Mouse (Mus musculus): ENCODE measurements around the gene Npnt. TPM values are rescaled to one million over a fixed set of nuclear protein-coding genes. Genes with fewer than 3 reads are reported as not detected.

Gene Npnt
- polyA plus RNA-seq, 1 experiment, result 110 TPM

DNA sequence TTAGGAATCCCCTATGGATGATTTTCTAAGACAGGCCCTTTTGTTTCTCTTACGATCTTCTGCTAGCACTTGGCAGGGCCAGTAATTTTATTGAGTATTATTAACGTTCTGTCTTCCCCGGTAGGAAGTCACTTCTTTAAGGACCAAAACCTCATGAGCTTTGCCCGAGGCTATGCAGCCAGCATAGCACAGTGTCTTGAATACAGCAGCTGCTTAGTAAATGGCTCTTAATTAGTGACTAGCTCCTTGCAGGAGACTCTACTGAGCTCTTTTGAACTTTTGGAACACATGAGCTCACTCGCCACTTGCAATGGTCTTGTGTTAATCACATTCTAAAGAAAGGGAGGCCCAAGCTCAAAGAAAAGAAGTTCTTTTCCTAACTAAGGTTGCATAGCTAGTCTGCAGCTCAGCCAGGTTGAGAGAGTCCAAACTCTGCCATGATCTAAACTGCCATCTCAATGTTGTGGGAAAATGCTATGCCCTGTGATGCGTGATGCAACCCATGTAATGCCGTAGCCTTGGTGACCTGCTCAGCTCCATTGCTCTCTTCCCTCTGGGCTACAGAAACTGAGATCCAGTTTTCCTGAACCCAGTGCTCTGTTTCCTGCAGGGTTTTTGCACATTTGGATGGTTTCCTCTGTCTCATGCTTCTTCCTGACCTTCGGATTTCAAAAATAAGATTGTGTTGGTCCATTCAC is 42.4 kb downstream of the Npnt start:
- Histone ChIP-seq H3K4me3 (ENCODE audit: insufficient read depth, poor library complexity, severe bottlenecking) (no peak overlapping the region), H3K79me3 (ENCODE audit: low read depth) (no peaks in the 10 kb centered on the region), H3K27me3 (ENCODE audit: control insufficient read depth, insufficient read depth, insufficient read length) (no peaks in the 10 kb centered on the region), H3K36me3 (ENCODE audit: control insufficient read depth, insufficient read depth) (peaks cover 28% of the 10 kb centered on the region), H3ac (ENCODE audit: control insufficient read depth, insufficient read length, low read depth) (no peak overlapping the region), H3K79me2 (ENCODE audit: control insufficient read depth, insufficient read depth) (no peaks in the 10 kb centered on the region)
- TF ChIP-seq MAX (IDR thresholded peaks at IDR 0.05) (no peak), FOSL1 (IDR thresholded peaks at IDR 0.05; ENCODE audit: insufficient read depth, low read length, poor library complexity, severe bottlenecking) (no peak), CEBPB (IDR thresholded peaks at IDR 0.05; ENCODE audit: low read depth) (no peak), MYOD1 (IDR thresholded peaks at IDR 0.05; ENCODE audit: control insufficient read depth, insufficient read length, low read depth) (no peak), CTCF (IDR thresholded peaks at IDR 0.05; ENCODE audit: control insufficient read depth, insufficient read depth, insufficient read length) (no peak), USF1 (IDR thresholded peaks at IDR 0.05; ENCODE audit: low read depth) (no peak), MYOG (IDR thresholded peaks at IDR 0.05; ENCODE audit: control insufficient read depth, extremely low read depth, insufficient read length) (no peak)

DNA sequence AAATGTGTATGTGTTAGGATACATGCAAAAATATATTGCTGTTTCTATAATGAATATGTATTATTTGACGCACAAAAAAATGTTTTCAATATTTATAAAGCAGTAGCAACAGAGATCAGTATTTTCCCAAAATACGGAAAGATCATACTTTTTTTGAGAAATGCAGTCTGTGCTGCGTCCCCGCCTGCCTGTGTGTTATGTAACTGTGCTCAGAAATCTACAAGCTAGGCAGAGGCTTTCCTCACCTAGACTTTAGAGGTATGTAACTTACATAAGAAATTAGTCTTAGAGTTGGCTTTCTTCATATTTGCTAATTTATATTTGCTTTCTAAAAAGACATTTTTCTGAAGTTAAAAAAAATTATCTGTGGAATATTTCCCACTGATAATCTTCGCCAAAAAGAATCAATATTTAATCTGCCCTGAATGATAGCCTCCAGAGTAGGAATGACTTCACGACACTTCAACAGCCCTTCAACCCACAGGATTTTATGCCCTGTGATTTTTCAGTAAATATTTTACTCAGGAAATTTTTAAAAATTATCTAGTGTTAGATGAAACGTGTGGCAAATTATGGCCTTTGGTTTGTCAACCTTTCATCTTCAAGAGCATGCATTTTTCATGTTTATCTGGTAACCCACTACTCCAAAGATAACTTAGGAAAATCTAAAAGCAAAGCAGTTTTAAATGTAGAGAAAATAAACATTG is 44.7 kb downstream of the Npnt start:
- Histone ChIP-seq H3K79me3 (ENCODE audit: low read depth) (no peaks in the 10 kb centered on the region), H3K4me3 (ENCODE audit: insufficient read depth, poor library complexity, severe bottlenecking) (no peak overlapping the region), H3K79me2 (ENCODE audit: control insufficient read depth, insufficient read depth) (no peaks in the 10 kb centered on the region), H3K36me3 (ENCODE audit: control insufficient read depth, insufficient read depth) (peaks cover 32% of the 10 kb centered on the region), H3ac (ENCODE audit: control insufficient read depth, insufficient read length, low read depth) (no peak overlapping the region), H3K27me3 (ENCODE audit: control insufficient read depth, insufficient read depth, insufficient read length) (no peaks in the 10 kb centered on the region)
- TF ChIP-seq CEBPB (IDR thresholded peaks at IDR 0.05; ENCODE audit: low read depth) (no peak), MYOG (IDR thresholded peaks at IDR 0.05; ENCODE audit: control insufficient read depth, extremely low read depth, insufficient read length) (no peak), CTCF (IDR thresholded peaks at IDR 0.05; ENCODE audit: control insufficient read depth, insufficient read depth, insufficient read length) (no peak), USF1 (IDR thresholded peaks at IDR 0.05; ENCODE audit: low read depth) (no peak), MAX (IDR thresholded peaks at IDR 0.05) (no peak), MYOD1 (IDR thresholded peaks at IDR 0.05; ENCODE audit: control insufficient read depth, insufficient read length, low read depth) (no peak), FOSL1 (IDR thresholded peaks at IDR 0.05; ENCODE audit: insufficient read depth, low read length, poor library complexity, severe bottlenecking) (no peak)

DNA sequence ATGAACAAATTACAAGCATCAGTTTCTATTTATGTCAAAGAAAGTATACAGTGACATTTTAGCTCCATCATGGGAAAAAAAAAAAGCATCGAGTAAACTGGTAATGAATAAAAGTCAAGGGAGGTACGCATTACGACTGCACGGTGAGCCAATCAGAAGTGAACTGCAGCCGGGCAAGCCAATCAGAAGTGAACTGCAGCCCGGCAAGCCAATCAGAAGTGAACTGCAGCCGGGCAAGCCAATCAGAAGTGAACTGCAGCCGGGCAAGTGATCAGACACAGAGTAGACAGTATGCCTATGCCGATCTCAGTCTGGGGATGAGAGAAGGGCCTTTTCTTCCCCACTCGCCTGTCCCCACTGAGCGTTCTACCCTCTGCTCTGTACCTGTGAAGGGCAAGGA is 46.7 kb downstream of the Npnt start:
- no peaks in the 10 kb centered on the region for H3K79me2 ChIP-seq (ENCODE audit: control insufficient read depth, insufficient read depth)
- H3K27me3 ChIP-seq (ENCODE audit: control insufficient read depth, insufficient read depth, insufficient read length), result no peaks in the 10 kb centered on the region
- H3ac ChIP-seq (ENCODE audit: control insufficient read depth, insufficient read length, low read depth), result no peak overlapping the region
- TF ChIP-seq MYOG (IDR thresholded peaks at IDR 0.05; ENCODE audit: control insufficient read depth, extremely low read depth, insufficient read length), result no peak
- no peak for TF ChIP-seq MYOD1 (IDR thresholded peaks at IDR 0.05; ENCODE audit: control insufficient read depth, insufficient read length, low read depth)
- no peak for TF ChIP-seq USF1 (IDR thresholded peaks at IDR 0.05; ENCODE audit: low read depth)
- TF ChIP-seq FOSL1 (IDR thresholded peaks at IDR 0.05; ENCODE audit: insufficient read depth, low read length, poor library complexity, severe bottlenecking), result no peak
- no peak for TF ChIP-seq CTCF (IDR thresholded peaks at IDR 0.05; ENCODE audit: control insufficient read depth, insufficient read depth, insufficient read length)
- TF ChIP-seq CEBPB (IDR thresholded peaks at IDR 0.05; ENCODE audit: low read depth), result no peak
- no peak for TF ChIP-seq MAX (IDR thresholded peaks at IDR 0.05)
- H3K4me3 ChIP-seq (ENCODE audit: insufficient read depth, poor library complexity, severe bottlenecking), result no peak overlapping the region
- no peaks in the 10 kb centered on the region for H3K79me3 ChIP-seq (ENCODE audit: low read depth)
- H3K36me3 ChIP-seq (ENCODE audit: control insufficient read depth, insufficient read depth), result peaks cover 27% of the 10 kb centered on the region

- no peak overlapping the region for H3K4me3 ChIP-seq (ENCODE audit: insufficient read depth, poor library complexity, severe bottlenecking)
These were observed 47.2 kb downstream of the Npnt start for GRCm38 (mm10) chr3:132902921-132903320.

DNA sequence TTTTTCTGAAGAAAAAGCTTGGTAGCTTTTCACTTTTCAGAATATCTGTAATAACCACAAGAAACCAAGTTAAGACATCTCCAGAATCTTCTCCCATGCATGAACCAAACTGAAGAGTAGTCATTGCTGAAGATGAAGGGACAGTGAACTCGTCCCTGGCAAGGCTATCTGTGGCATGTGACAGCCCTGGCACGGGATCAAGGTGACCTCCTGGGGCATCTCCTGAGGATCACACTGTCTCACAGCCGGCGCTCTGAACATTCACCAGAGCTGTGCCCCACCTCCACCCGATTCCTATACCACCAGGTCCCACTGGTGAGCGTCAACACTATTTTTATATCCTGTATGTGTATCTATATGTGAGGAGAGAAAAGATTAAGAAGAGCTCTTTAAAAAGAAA is 47.9 kb downstream of the Npnt start:
- H3K79me2 ChIP-seq (ENCODE audit: control insufficient read depth, insufficient read depth), result no peaks in the 10 kb centered on the region
- no peak overlapping the region for H3ac ChIP-seq (ENCODE audit: control insufficient read depth, insufficient read length, low read depth)
- H3K79me3 ChIP-seq (ENCODE audit: low read depth), result no peaks in the 10 kb centered on the region
- H3K4me3 ChIP-seq (ENCODE audit: insufficient read depth, poor library complexity, severe bottlenecking), result no peak overlapping the region
- peaks cover 18% of the 10 kb centered on the region for H3K36me3 ChIP-seq (ENCODE audit: control insufficient read depth, insufficient read depth)
- no peak for TF ChIP-seq FOSL1 (IDR thresholded peaks at IDR 0.05; ENCODE audit: insufficient read depth, low read length, poor library complexity, severe bottlenecking)
- no peak for TF ChIP-seq CTCF (IDR thresholded peaks at IDR 0.05; ENCODE audit: control insufficient read depth, insufficient read depth, insufficient read length)
- no peak for TF ChIP-seq USF1 (IDR thresholded peaks at IDR 0.05; ENCODE audit: low read depth)
- no peak for TF ChIP-seq MYOD1 (IDR thresholded peaks at IDR 0.05; ENCODE audit: control insufficient read depth, insufficient read length, low read depth)
- no peak for TF ChIP-seq CEBPB (IDR thresholded peaks at IDR 0.05; ENCODE audit: low read depth)
- TF ChIP-seq MYOG (IDR thresholded peaks at IDR 0.05; ENCODE audit: control insufficient read depth, extremely low read depth, insufficient read length), result no peak
- no peak for TF ChIP-seq MAX (IDR thresholded peaks at IDR 0.05)
- no peaks in the 10 kb centered on the region for H3K27me3 ChIP-seq (ENCODE audit: control insufficient read depth, insufficient read depth, insufficient read length)

More at GRCm38 (mm10) chr3:132902921-132903320, 47.2 kb downstream of the Npnt start:
- Histone ChIP-seq H3ac (ENCODE audit: control insufficient read depth, insufficient read length, low read depth) (no peak overlapping the region), H3K36me3 (ENCODE audit: control insufficient read depth, insufficient read depth) (peaks cover 23% of the 10 kb centered on the region), H3K79me3 (ENCODE audit: low read depth) (no peaks in the 10 kb centered on the region), H3K79me2 (ENCODE audit: control insufficient read depth, insufficient read depth) (no peaks in the 10 kb centered on the region), H3K27me3 (ENCODE audit: control insufficient read depth, insufficient read depth, insufficient read length) (no peaks in the 10 kb centered on the region)
- TF ChIP-seq MYOD1 (IDR thresholded peaks at IDR 0.05; ENCODE audit: control insufficient read depth, insufficient read length, low read depth), result no peak
- TF ChIP-seq CTCF (IDR thresholded peaks at IDR 0.05; ENCODE audit: control insufficient read depth, insufficient read depth, insufficient read length), result no peak
- TF ChIP-seq USF1 (IDR thresholded peaks at IDR 0.05; ENCODE audit: low read depth), result no peak
- no peak for TF ChIP-seq CEBPB (IDR thresholded peaks at IDR 0.05; ENCODE audit: low read depth)
- no peak for TF ChIP-seq MYOG (IDR thresholded peaks at IDR 0.05; ENCODE audit: control insufficient read depth, extremely low read depth, insufficient read length)
- no peak for TF ChIP-seq MAX (IDR thresholded peaks at IDR 0.05)
- no peak for TF ChIP-seq FOSL1 (IDR thresholded peaks at IDR 0.05; ENCODE audit: insufficient read depth, low read length, poor library complexity, severe bottlenecking)

All from C2C12 (cell line).